Mouse (Mus musculus): ENCODE data around the gene Ccdc17. TPM values are rescaled to one million over a fixed set of nuclear protein-coding genes. Genes with fewer than 3 reads are reported as not detected.

The Ccdc17 gene
- total RNA-seq (2014; fragmentation: Nextera tagmentation): 11.4 TPM in 1 of 2 replicates, not detected in the other
- total RNA-seq (2017): 0.26 and 0.43 TPM in 2 replicates

- ATAC-seq (replicated peaks; ENCODE audit: poor library complexity, severe bottlenecking): no peak
These were observed at the start of gene Ccdc17 for GRCm38 (mm10) chr4:116596379-116596778. Ccdc17 (plus strand) TSS chr4:116596654.

DNA sequence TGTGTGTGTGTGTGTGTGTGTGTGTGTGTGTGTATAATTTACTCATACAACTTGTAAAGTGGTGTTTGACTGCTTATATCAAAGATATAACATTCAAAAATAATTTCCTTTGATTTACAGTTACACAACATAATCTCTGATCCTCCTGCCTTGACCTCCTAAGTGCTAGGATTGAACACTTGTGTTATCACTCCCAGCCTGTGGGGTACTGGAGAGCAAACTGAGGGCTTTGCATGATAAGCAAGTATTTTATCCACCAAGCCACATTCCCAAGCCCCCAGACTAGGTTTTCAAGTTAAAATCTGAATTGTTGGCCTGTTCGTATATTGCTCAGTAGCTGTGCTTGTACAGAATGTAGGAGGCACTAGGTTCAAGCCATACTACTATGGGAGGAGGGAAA is 46.0 kb upstream of the Ccdc17 start:
- ATAC-seq (replicated peaks; ENCODE audit: poor library complexity, severe bottlenecking): no peak

DNA sequence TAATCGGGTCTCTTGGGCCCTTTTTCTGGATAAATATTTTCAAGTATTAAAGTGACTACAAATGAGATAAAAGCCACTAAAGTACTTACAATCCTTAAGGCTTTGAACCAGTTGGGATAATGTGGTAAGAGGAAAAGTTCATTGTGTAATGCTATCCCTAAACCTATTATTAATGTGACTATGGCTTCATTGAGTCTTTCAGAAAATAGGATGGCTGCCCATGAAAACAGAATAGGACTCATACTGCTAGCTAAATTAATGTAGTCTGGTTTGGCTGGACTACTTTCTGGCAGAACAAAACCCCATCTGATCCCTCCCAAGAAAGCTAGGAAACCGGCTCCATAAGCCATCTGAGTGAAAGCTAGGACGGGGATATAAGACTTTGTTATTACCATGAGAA is 43.4 kb upstream of the Ccdc17 start:
- no peak for ATAC-seq (replicated peaks; ENCODE audit: poor library complexity, severe bottlenecking)

- ATAC-seq (replicated peaks; ENCODE audit: poor library complexity, severe bottlenecking): peak; percentile 19
These were observed 40.8 kb upstream of the Ccdc17 start, which contains the start of gene Tmem69 for GRCm38 (mm10) chr4:116555413-116556300. Tmem69 (minus strand) TSS chr4:116555936.

- ATAC-seq (replicated peaks; ENCODE audit: poor library complexity, severe bottlenecking): peak; percentile 83
These were observed 39.7 kb upstream of the Ccdc17 start for GRCm38 (mm10) chr4:116556561-116557305.

DNA sequence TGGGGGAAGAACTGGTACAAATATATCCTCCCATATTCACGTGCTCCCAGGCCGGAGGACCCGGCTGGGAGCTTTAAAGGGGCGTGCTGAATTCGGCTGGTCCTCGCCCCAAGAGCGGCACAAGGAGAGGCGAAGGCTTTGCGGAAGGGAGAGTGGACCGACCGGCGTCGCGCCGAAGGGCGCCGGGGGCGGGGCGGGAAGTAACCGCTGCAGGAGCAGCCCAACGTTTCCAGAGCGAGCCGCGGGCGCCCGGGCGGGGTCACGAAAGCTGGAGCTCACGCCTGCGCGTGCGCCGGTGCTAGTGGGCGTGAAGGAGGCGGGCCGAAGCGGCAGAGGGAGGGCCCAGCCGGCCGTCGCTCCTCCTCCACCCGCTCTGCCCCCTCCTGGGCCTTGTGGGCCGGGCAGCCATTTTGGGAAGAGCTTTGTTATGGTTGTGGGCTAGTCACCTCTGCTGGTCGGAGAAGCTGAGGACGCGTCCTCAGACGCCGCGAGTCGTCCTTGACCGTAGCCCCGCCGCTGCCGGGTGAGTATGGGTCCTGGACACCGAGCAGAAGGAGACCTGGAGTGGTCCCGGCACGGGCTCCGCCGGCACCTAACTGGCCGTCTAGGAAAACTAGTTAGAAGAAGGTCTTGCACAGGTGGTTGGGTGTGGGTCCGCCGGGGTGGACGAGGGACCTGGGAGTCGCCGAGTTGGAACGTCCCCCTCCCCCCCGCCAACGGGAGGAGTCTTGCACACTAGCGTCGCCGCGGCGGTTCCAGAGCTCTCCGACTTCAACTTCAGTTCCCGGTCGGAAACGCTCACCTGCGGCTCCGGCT is 38.9 kb upstream of the Ccdc17 start, which contains the start of gene Gpbp1l1:
Gene Gpbp1l1, plus strand, starts transcription at position 353 of the 816 bp plus-strand sequence.
- peak; percentile 85 for ATAC-seq (replicated peaks; ENCODE audit: poor library complexity, severe bottlenecking)

DNA sequence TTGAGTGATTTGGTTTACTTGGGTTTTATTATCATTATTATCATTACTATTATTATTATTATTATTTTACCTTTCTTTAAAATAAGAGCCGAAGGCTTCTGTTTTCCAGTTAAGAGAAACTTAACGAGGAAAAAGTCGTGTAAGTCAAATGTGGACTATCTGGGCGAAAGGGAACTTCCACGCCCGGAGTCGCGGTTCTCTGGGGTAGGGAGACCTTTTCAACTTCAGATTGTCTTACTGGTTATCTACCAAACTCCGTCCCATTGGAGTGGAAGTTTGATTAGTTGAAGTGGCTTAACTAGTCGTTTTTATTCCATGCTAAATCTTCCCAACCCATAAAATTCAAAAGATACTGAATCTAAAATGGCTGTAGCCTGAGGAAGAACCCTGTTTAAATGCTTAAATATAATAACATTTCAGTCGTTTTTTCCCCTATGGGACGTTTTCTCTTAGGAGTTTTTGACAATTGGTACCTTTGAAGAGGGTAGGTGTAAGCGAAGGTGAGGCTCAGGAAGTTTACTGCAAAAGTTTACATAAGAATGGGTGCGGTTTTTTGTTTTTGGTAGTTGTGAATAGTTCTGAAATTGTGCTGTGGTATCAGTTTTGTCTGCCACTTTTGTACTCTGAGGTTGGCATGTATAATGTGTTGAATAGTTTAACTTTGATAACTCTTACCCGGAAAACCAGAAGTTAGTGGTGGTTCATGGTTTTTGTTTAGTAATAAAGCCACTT is 38.1 kb upstream of the Ccdc17 start:
- no peak for ATAC-seq (replicated peaks; ENCODE audit: poor library complexity, severe bottlenecking)

DNA sequence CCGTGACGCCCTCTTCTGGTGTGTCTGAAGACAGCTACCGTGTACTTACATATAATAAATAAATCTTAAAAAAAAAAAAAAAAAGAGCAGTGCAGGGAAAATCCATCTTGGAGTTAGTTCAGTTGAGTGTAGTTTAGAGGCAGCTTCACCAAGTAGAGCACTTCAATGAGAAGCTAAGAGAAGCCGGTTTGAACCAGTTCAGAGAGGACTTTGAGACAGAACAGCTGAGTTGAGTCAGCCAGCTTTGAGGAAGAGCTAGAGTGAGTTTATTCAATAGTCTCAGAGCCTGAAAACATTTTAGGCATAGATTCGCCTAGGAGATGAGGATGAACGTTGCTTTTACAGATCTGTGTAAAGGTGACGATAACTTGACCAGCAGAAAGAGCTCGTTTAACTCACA is 661 bp upstream of the Ccdc17 start:
- ATAC-seq (replicated peaks; ENCODE audit: poor library complexity, severe bottlenecking): no peak

DNA sequence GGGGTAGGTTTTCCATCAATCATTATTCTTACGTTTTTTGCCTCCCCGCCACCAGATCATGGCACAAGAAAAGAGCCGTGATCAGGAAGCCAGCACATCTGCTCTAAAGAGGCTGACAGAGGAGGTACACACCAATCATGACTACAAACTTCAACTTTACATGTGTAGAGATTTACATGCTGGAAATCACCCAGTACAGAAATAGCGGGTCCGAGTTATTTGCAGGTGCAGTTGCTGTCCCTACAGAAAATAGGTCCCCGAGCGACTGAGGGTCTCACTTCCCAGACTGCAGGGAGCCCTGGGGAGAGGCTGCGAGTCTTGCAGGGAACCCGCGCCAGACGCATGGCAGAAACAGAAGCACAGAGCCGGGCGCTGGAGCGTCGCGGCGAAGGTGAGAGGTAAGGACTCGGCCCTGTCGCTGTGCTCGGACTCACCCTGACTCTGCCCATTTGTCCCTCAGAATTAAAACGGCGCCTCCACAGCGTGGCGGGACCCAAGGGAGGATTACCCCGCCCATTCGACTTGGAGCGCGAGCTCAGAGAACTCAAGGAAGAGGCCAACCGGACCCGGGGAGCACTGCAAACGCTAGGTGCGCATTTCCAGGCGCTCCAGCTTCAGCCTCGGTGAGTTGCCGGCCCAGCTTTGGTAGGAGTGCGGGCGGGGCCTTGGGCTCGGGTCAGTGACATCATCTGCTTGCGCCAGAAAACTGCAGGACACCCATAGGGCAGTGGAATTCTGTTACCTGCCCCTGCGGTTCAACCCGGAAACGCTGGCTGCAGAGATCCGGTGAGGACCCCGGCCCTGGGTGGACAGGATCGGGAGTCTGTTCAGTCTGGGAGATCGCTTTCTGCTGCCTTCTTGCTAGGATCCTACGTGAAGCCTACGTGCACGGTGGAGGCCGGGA is 776 bp downstream of the Ccdc17 start:
- ATAC-seq (replicated peaks; ENCODE audit: poor library complexity, severe bottlenecking): peak; percentile 95

DNA sequence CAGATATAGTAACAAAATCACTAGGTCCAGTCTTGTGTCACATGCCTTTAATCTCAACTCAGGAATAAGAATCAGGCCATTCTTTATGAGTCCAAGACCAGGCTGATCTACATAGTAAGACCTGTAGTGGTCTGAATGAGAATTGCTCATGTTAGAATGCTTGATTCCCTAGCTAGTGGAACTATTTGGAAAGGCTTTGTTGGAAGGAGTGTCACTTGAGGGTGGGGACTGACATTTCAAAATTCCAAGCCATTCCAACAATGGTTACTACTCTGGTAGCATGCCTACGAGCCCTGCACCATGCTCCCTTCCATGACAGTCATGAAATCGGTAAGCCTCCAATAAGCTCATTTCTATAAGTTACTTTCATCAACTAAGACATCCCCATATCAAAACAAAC is 16.2 kb downstream of the Ccdc17 start:
- no peak for ATAC-seq (replicated peaks; ENCODE audit: poor library complexity, severe bottlenecking)

- no peak for ATAC-seq (replicated peaks; ENCODE audit: poor library complexity, severe bottlenecking)
These were observed 18.8 kb downstream of the Ccdc17 start for GRCm38 (mm10) chr4:116615237-116615636.

DNA sequence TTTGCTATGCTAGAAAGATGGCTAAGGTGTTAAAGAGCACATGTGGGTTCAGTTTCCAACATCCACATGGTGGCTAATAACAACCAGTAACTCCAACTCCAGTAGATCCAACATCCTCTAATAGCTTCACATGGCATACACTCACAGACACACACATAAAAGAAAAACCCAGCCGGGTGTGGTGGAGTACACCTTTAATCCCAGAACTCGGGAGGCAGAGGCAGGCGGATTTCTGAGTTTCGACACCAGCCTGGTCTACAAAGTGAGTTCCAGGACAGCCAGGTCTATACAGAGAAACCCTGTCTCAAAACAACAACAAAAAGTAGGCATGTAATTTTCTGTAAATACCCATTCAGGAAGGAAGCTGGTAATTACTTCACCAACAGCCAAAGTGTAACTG is 28.4 kb downstream of the Ccdc17 start:
- ATAC-seq (replicated peaks; ENCODE audit: poor library complexity, severe bottlenecking): no peak

DNA sequence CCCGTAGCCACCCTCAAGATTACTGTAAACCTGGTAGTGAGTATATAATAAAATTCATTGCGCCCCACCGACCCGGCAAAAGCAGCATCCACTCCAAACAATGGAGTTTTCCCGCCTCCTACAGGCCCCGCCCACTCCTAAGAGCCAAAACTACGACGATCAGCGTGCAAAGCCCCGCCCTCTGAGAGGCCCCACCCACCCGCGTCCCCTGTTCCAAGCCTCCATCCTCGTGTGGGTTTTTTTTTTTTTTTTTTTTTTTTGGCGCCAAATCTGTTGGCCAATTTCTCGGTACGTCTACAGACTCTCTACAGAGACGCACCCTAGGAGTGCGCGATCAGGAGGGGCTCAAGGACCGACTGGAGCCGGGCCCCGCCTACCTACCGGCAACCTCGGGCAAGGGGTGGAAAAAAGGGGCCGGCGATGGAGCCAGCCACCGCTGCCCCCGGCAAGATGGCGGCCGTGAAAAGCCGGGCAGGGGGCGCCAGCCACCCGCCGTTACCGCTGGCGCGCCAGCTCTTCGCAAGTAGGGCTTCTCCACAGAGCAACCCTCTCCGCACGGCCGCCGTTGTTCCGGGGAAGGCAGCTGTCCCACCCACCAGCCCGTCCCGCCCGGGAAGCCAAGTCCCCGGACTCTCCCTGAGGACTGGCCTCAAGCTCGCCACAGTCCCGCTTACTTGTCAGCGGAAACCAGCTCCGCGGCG is 30.4 kb downstream of the Ccdc17 start:
- peak; percentile 72 for ATAC-seq (replicated peaks; ENCODE audit: poor library complexity, severe bottlenecking)

DNA sequence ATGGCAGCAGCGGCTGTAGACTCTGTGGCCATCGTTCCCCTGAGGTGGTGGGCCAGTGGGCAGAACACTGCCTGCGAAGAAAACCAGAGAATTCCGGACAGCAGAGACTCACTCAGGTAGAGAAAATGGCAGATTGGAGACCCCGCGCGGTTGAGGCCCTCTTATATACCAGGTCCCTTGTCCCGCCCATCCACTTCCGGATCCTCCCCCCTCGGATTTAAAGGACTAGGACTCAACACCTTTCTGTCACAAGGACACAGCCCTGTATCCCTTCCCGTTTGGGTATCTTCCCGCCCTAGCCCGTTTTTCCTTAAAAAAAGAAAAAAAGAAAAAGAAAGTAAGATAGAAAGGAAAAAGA is 30.9 kb downstream of the Ccdc17 start:
- peak; percentile 77 for ATAC-seq (replicated peaks; ENCODE audit: poor library complexity, severe bottlenecking)

DNA sequence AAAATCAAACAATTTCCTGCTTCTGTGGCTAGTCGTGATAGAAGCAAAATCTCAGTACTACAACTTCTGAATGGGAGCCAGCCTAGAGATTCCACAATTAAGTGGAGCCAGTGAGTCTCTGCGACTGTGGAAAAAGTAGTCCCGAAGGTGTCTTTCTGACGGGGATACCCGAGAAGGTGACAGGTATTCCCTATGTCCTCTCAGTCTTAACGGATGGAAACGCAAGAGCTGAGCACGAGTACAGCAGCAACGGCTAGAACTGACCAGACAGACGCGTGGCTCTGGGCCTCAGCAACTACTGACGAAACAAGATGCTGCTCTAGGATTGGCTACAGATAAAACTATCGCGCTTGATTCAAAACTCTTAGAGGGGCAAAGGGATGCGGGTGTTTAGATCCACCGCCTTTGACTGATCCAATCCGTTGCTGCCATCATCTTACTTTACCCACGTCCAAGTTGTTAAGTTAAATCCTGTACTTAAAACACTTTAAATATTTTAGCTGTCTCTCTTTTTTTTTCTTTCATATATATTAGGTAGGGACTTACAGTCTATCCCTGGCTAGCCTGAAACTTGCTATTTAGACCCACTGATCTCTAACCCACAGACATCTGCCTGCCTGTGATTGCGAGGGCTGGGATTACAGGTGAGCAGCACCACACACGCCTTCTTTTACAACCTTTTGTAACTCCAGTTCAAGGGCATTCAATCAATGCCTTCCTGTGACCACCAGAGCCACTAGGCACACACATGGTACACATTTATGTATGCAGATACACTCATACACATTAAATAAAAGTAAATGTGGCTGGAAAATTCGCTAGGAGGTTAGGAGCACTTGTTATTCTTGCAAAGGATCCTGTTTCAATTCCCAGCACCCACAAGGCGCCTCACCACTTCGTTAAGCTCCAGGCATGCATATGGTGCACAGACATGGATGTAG is 31.5 kb downstream of the Ccdc17 start, which contains the start of gene Nasp:
Gene Nasp, minus strand, starts transcription at position 220 of the 941 bp plus-strand sequence.
- ATAC-seq (replicated peaks; ENCODE audit: poor library complexity, severe bottlenecking): peak; percentile 83

DNA sequence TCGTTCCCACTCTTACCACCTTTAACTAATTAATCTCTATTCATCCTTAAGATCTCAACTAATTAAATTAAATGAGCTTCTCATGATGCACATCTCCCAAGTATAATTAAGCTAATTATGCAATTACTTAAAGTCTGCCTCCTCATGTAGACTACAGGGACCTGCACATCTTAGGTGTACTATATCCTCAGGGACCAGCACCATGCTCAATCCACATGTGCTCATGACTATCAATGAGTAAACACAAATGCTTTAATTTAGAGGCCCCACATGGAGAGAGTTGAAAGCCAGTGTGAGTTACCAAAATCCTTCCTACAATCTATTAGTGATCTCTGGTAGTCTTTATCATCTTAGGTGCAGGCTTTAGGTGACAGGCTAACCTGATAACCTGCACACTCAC is 38.7 kb downstream of the Ccdc17 start:
- ATAC-seq (replicated peaks; ENCODE audit: poor library complexity, severe bottlenecking): no peak

GRCm38 (mm10) chr4:116638821-116639220 is 42.4 kb downstream of the Ccdc17 start:
- no peak for ATAC-seq (replicated peaks; ENCODE audit: poor library complexity, severe bottlenecking)

All from granulocyte monocyte progenitor cell, adult 5-6 weeks (primary cell).